ENCODE assay signal across 19 mouse cellular contexts in the genomic region with DNA sequence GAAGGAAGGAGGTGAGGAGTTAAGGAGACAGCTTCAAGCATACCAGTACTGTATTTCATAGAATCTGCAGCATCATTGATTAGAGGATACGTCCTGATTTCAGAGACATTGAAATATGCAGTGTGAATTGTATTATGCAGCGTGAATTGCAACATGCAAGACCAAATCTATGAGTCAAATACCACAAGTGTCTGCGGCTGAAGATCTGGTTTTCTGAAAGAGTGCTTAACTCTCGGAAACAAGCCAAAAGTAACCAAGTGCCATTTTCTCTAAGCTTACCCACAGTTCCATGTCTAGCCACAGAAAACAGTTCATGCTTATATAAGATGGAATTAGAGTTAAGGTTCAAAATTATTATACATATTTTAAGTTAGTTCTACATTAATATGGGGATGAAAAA.
"Had no signal": no experiment of that assay in that cellular context is flagged by ENCODE, and none has a peak within 500 bp of the region (broad histone marks: within the 10 kb centered on the region; RNA-seq: fewer than 3 reads in every experiment).

No protein-coding gene starts in this region.

- H3K36me3 ChIP-seq: limb, embryonic 10.5 days; limb, embryonic 13.5 days; liver, embryonic 12.5 days; liver, embryonic 15.5 days; midbrain, embryonic 12.5 days; neural tube, embryonic 12.5 days; neural tube, embryonic 15.5 days; stomach, embryonic 15.5 days had no signal

- H3K4me2 ChIP-seq: limb, embryonic 13.5 days; liver, embryonic 12.5 days; liver, embryonic 15.5 days; midbrain, embryonic 12.5 days; neural tube, embryonic 12.5 days; neural tube, embryonic 15.5 days; stomach, embryonic 15.5 days had no signal

- ATAC-seq: liver, embryonic 12.5 days; midbrain, embryonic 16.5 days had no signal

- H3K4me1 ChIP-seq: limb, embryonic 10.5 days; limb, embryonic 13.5 days; liver, embryonic 12.5 days; liver, embryonic 15.5 days; midbrain, embryonic 12.5 days; neural tube, embryonic 12.5 days; neural tube, embryonic 15.5 days; stomach, embryonic 15.5 days had no signal

- H3K4me3 ChIP-seq: limb, embryonic 10.5 days; limb, embryonic 13.5 days; liver, embryonic 12.5 days; liver, embryonic 15.5 days; midbrain, embryonic 12.5 days; neural tube, embryonic 12.5 days; neural tube, embryonic 15.5 days; stomach, embryonic 15.5 days had no signal

- H3K27me3 ChIP-seq: limb, embryonic 13.5 days; liver, embryonic 12.5 days; liver, embryonic 15.5 days; midbrain, embryonic 12.5 days; neural tube, embryonic 12.5 days; neural tube, embryonic 15.5 days; stomach, embryonic 15.5 days had no signal

- DNase-seq: kidney, adult 18-20 months; kidney, adult 9 months; kidney, postnatal 14 days; kidney, postnatal 4 days; liver; lung, postnatal 4 days; right cerebral cortex, adult 18-20 months; right cerebral cortex, postnatal 25 days; spleen, adult 18-20 months; thymus, postnatal 25 days had no signal
